Mouse (Mus musculus) gastrocnemius, adult 8-10 months (tissue): Measurements from ENCODE around the gene Zfp119b. TPM values are rescaled to one million over a fixed set of nuclear protein-coding genes. Genes with fewer than 3 reads are reported as not detected.

Experiments used
- DNase-seq, 2 experiments: peaks; one replicate each; pipeline ENCODE4 v3.0.0; 2022; ENCODE audit warnings: low spot score in 2 of 2
- total RNA-seq, 4 experiments: library from RNA; stranded (reverse); gene quantifications; 2 replicates each; pipeline ENCODE4 v1.2.4; 2022

The Zfp119b gene
- 1 to 10 TPM; 3.9 to 4.3 (median 3.9) TPM for total RNA-seq

- no peak for DNase-seq
Observed at GRCm38 (mm10) chr17:55949400-55949799, at the start of gene Zfp119b. TSS of gene Zfp119b (minus strand) at chr17:55949500.

GRCm38 (mm10) chr17:55996007-55996406 lies 46.7 kb upstream of the Zfp119b start:
- DNase-seq: peak in 1 of 2 experiments; percentile 45

- no peak for DNase-seq
Observed at GRCm38 (mm10) chr17:55990278-55990898, 41.1 kb upstream of the Zfp119b start.

- no peak for DNase-seq
Observed at GRCm38 (mm10) chr17:55986030-55986961, 37.0 kb upstream of the Zfp119b start, which contains the start of gene Fsd1. TSS of gene Fsd1 (plus strand) at chr17:55986509.

- no peak for DNase-seq
Observed at GRCm38 (mm10) chr17:55977301-55977700, 28.0 kb upstream of the Zfp119b start.

- peak; percentile 59 to 62 for DNase-seq
Observed at GRCm38 (mm10) chr17:55976255-55976862, 27.1 kb upstream of the Zfp119b start.

GRCm38 (mm10) chr17:55971453-55971852 lies 22.2 kb upstream of the Zfp119b start:
- DNase-seq: no peak

GRCm38 (mm10) chr17:55969966-55970891 lies 20.9 kb upstream of the Zfp119b start, which contains the start of gene Shd:
TSS of gene Shd (plus strand) at chr17:55970467.
- DNase-seq: no peak

GRCm38 (mm10) chr17:55969560-55969959 lies 20.3 kb upstream of the Zfp119b start:
- no peak for DNase-seq

- DNase-seq: no peak
Observed at GRCm38 (mm10) chr17:55968210-55968609, 18.9 kb upstream of the Zfp119b start.

GRCm38 (mm10) chr17:55967186-55967585 lies 17.9 kb upstream of the Zfp119b start:
- DNase-seq: no peak

- no peak for DNase-seq
Observed at GRCm38 (mm10) chr17:55964996-55965395, 15.7 kb upstream of the Zfp119b start.

GRCm38 (mm10) chr17:55964496-55964895 lies 15.2 kb upstream of the Zfp119b start:
- no peak for DNase-seq

GRCm38 (mm10) chr17:55963171-55963570 lies 13.9 kb upstream of the Zfp119b start:
- peak in 1 of 2 experiments; percentile 2 for DNase-seq

- DNase-seq: no peak
Observed at GRCm38 (mm10) chr17:55961631-55962030, 12.3 kb upstream of the Zfp119b start.

GRCm38 (mm10) chr17:55960791-55961190 lies 11.5 kb upstream of the Zfp119b start:
- no peak for DNase-seq

- DNase-seq: no peak
Observed at GRCm38 (mm10) chr17:55959946-55960740, 10.8 kb upstream of the Zfp119b start.

GRCm38 (mm10) chr17:55958918-55959728 lies 9.8 kb upstream of the Zfp119b start, which contains the start of gene Yju2:
TSS of gene Yju2 (plus strand) at chr17:55959099.
- peak; percentile 87 to 88 for DNase-seq

- no peak for DNase-seq
Observed at GRCm38 (mm10) chr17:55958584-55958886, 9.2 kb upstream of the Zfp119b start.
